Mouse (Mus musculus) limb, embryonic 14.5 days (tissue): Measurements from ENCODE around the gene Cd3e. TPM values are rescaled to one million over a fixed set of nuclear protein-coding genes. Genes with fewer than 3 reads are reported as not detected.
"Not testable (repeated sequence)": the region's sequence is repeated elsewhere in the genome, so short reads cannot be mapped to it uniquely, and the experiment has no call there.

Experiments used
- ATAC-seq: fragments of 200-750 bp; cut with Nextera tagmentation; 2 replicates; pipeline ENCODE4 v1.8.0; 2017; ENCODE audit warnings: low read depth, moderate number of reproducible peaks, moderate TSS enrichment; ENCODE audit not compliant: low FRiP score
- DNase-seq: peaks from one replicate; pipeline ENCODE4 v3.0.0-alpha.2; 2015; ENCODE audit warnings: low spot score
- H3K27ac ChIP-seq: fragments of 300-500 bp; sonication (generic); replicated peaks from 2 replicates; pipeline ENCODE4 v1.5.1; 2014; ENCODE audit warnings: low read depth, mild to moderate bottlenecking, low read length, moderate library complexity, mixed read lengths
- H3K27me3 ChIP-seq: fragments of 300-500 bp; sonication (generic); 2 replicates; pipeline ENCODE4 v1.6.1; 2014; ENCODE audit warnings: low read length, mixed read lengths; ENCODE audit not compliant: control insufficient read depth, insufficient read depth
- H3K36me3 ChIP-seq: fragments of 300-500 bp; sonication (generic); 2 replicates; pipeline ENCODE4 v1.6.1; 2014; ENCODE audit warnings: mild to moderate bottlenecking, low read length, moderate library complexity, mixed read lengths; ENCODE audit not compliant: control insufficient read depth, insufficient read depth
- H3K4me1 ChIP-seq: fragments of 300-500 bp; sonication (generic); 2 replicates; pipeline ENCODE4 v1.6.1; 2014; ENCODE audit warnings: antibody characterized with exemption, low read length, mixed read lengths; ENCODE audit not compliant: control insufficient read depth, insufficient read depth
- H3K4me2 ChIP-seq: fragments of 300-500 bp; sonication (generic); replicated peaks from 2 replicates; pipeline ENCODE4 v1.6.1; 2014; ENCODE audit warnings: low read depth, mild to moderate bottlenecking, low read length, moderate library complexity; ENCODE audit not compliant: severe bottlenecking
- H3K4me3 ChIP-seq: fragments of 300-500 bp; sonication (generic); replicated peaks from 2 replicates; pipeline ENCODE4 v1.5.1; 2014; ENCODE audit warnings: low read length
- H3K9ac ChIP-seq: fragments of 300-500 bp; sonication (generic); 2 replicates; pipeline ENCODE4 v1.6.1; 2014; ENCODE audit warnings: mild to moderate bottlenecking, low read depth, low read length, moderate library complexity; ENCODE audit not compliant: severe bottlenecking
- H3K9me3 ChIP-seq: fragments of 300-500 bp; sonication (generic); 2 replicates; pipeline ENCODE4 v1.6.1; 2016; ENCODE audit warnings: low read length; ENCODE audit not compliant: control insufficient read depth
- POLR2A ChIP-seq: fragments of 200-500 bp; IDR thresholded peaks from 2 replicates; pipeline ENCODE4 v1.8.0; 2012; ENCODE audit warnings: inconsistent platforms, mild to moderate bottlenecking, moderate library complexity, borderline replicate concordance; ENCODE audit not compliant: insufficient read depth, insufficient read length; ENCODE audit errors: extremely low read depth
- WGBS: fragments of 180-500 bp; shearing (Covaris S2); extraction: QIAGEN DNeasy Blood & Tissue Kit; methylation state at CpG from one replicate; pipeline ENCODE4 v1.1.7; 2014; 5-methylcytosine and 5-hydroxymethylcytosine counted together
- polyA plus RNA-seq, 2 experiments: library from polyadenylated mRNA; depleted of rRNA in 1 of 2; stranded (reverse) in 1 of 2; unstranded in 1 of 2; fragments of >200 nt; fragmentation: Nextera tagmentation in 1 of 2; extraction: Ambion mirVana in 1 of 2; gene quantifications; 2 replicates each; pipeline versions ENCODE4 v1.2.1 to v1.2.3; 2012 to 2014

Cd3e gene
- polyA plus RNA-seq, 2 experiments = 0.07 to 0.10 TPM

- Histone ChIP-seq H3K4me3 (no peak overlapping the region), H3K4me2 (peak overlapping the region; percentile 35), H3K9ac (no peak overlapping the region), H3K27me3 (0 out of 2 replicates have a peak, but pooled peaks cover 3% of the 10 kb centered on the region), H3K36me3 (no peaks in the 10 kb centered on the region), H3K9me3 (no peaks in the 10 kb centered on the region), H3K27ac (no peak overlapping the region), H3K4me1 (peaks cover 19% of the 10 kb centered on the region)
- no peak for TF ChIP-seq POLR2A
- 13% methylated on average over 14 of the region's 14 CpGs for WGBS
- ATAC-seq = no peak
- no peak for DNase-seq
These were observed 30.8 kb upstream of the Cd3e start for GRCm38 (mm10) chr9:45040066-45040845.

- H3K36me3 ChIP-seq = no peaks in the 10 kb centered on the region
- H3K4me1 ChIP-seq = peaks cover 19% of the 10 kb centered on the region
- H3K4me2 ChIP-seq = peak within 1 kb of the TSS; percentile 35
- H3K9me3 ChIP-seq = no peaks in the 10 kb centered on the region
- ATAC-seq (no peak), DNase-seq (no peak)
- H3K27ac ChIP-seq = no peak within 1 kb of the TSS
- H3K27me3 ChIP-seq = 0 out of 2 replicates have a peak, but pooled peaks cover 3% of the 10 kb centered on the region
- H3K4me3 ChIP-seq = no peak within 1 kb of the TSS
- TF ChIP-seq POLR2A = no peak
- no peak within 1 kb of the TSS for H3K9ac ChIP-seq
- 58% methylated on average over 5 of the region's 5 CpGs for WGBS
These were observed 30.1 kb upstream of the Cd3e start, which contains the start of gene Mpzl2 for GRCm38 (mm10) chr9:45039499-45039898. TSS of gene Mpzl2 (plus strand) at chr9:45039799.

- H3K9ac ChIP-seq, H3K4me3 ChIP-seq, H3K27ac ChIP-seq, ATAC-seq, H3K36me3 ChIP-seq, DNase-seq, H3K4me2 ChIP-seq, H3K27me3 ChIP-seq, H3K9me3 ChIP-seq: not testable (repeated sequence)
- WGBS = 84% methylated on average over 1 of the region's 1 CpGs
- peaks cover 13% of the 10 kb centered on the region for H3K4me1 ChIP-seq
These were observed 28.4 kb upstream of the Cd3e start for GRCm38 (mm10) chr9:45037803-45038202.

GRCm38 (mm10) chr9:45034526-45034925, 25.1 kb upstream of the Cd3e start:
- Histone ChIP-seq H3K9me3 (no peaks in the 10 kb centered on the region), H3K36me3 (no peaks in the 10 kb centered on the region), H3K9ac (no peak overlapping the region), H3K27ac (no peak overlapping the region), H3K27me3 (no peaks in the 10 kb centered on the region), H3K4me3 (no peak overlapping the region), H3K4me1 (no peaks in the 10 kb centered on the region), H3K4me2 (no peak overlapping the region)
- ATAC-seq (no peak), DNase-seq (no peak)
- no peak for TF ChIP-seq POLR2A
- 83% methylated on average over 3 of the region's 3 CpGs for WGBS

- WGBS = 78% methylated on average over 2 of the region's 2 CpGs
- ATAC-seq = no peak
- no peak overlapping the region for H3K27ac ChIP-seq
- H3K4me2 ChIP-seq = no peak overlapping the region
- DNase-seq = no peak
- no peaks in the 10 kb centered on the region for H3K36me3 ChIP-seq
- no peaks in the 10 kb centered on the region for H3K4me1 ChIP-seq
- no peaks in the 10 kb centered on the region for H3K9me3 ChIP-seq
- TF ChIP-seq POLR2A = no peak
- H3K4me3 ChIP-seq = no peak overlapping the region
- H3K9ac ChIP-seq = no peak overlapping the region
- no peaks in the 10 kb centered on the region for H3K27me3 ChIP-seq
These were observed 22.8 kb upstream of the Cd3e start for GRCm38 (mm10) chr9:45032261-45032660.
